In genomic region chr12:108892989-108893714, GRCm38 (mm10) we compare ENCODE assay signal across 8 mouse cellular contexts. TPM values are rescaled to one million over a fixed set of nuclear protein-coding genes. Genes with fewer than 3 reads are reported as not detected.
DNase-seq lines count a peak whose midpoint lies in the region; ATAC-seq lines count a peak whose summit lies in the region.

Gene Wdr25, plus strand, starts transcription at chr12:108893631.

- H3K4me3 ChIP-seq in embryonic facial prominence, embryonic 10.5 days = peak within 1 kb of the TSS; percentile 93
- H3K4me3 ChIP-seq in liver, embryonic 13.5 days (replicated peaks) = peak within 1 kb of the TSS; percentile 85

- peaks cover 19% of the 10 kb centered on the region for H3K4me1 ChIP-seq in embryonic facial prominence, embryonic 10.5 days
- peaks cover 26% of the 10 kb centered on the region for H3K4me1 ChIP-seq in liver, embryonic 13.5 days (replicated peaks)

- peaks cover 37% of the 10 kb centered on the region for H3K36me3 ChIP-seq in embryonic facial prominence, embryonic 10.5 days (replicated peaks)
- H3K36me3 ChIP-seq in liver, embryonic 13.5 days = peaks cover 21% of the 10 kb centered on the region

- no peak for ATAC-seq in liver, embryonic 13.5 days (ENCODE audit: low read depth)

- H3K27ac ChIP-seq in embryonic facial prominence, embryonic 10.5 days (replicated peaks) = peak within 1 kb of the TSS; percentile 88
- H3K27ac ChIP-seq in liver, embryonic 13.5 days = peak within 1 kb of the TSS; percentile 64

- peak within 1 kb of the TSS; percentile 92 for H3K4me2 ChIP-seq in liver, embryonic 13.5 days

- no peaks in the 10 kb centered on the region for H3K27me3 ChIP-seq in embryonic facial prominence, embryonic 10.5 days (replicated peaks; ENCODE audit: low read depth, poor library complexity, severe bottlenecking)
- no peaks in the 10 kb centered on the region for H3K27me3 ChIP-seq in liver, embryonic 13.5 days

- peak; percentile 16 for DNase-seq in retina, postnatal 1 day
- no peak for DNase-seq in retina, embryonic 14.5 days (ENCODE audit: low spot score)
- DNase-seq in embryonic facial prominence, embryonic 10.5 days (ENCODE audit: low spot score) = no peak
- DNase-seq in heart, postnatal 4 days = peak; percentile 36
- peak; percentile 9 for DNase-seq in liver, embryonic 13.5 days
- peak; percentile 27 to 34 for DNase-seq in natural killer cell, adult 2 months (ENCODE audit: low spot score in 2 of 2)
- DNase-seq in cerebellum, adult 11-12 months = no peak
- DNase-seq in right cerebral cortex, postnatal 10 days (ENCODE audit: low spot score in 2 of 2) = no peak

- H3K9me3 ChIP-seq in embryonic facial prominence, embryonic 10.5 days = no peaks in the 10 kb centered on the region
- no peaks in the 10 kb centered on the region for H3K9me3 ChIP-seq in liver, embryonic 13.5 days (replicated peaks)

- 24% methylated on average over 12 of the region's 12 CpGs for WGBS in embryonic facial prominence, embryonic 10.5 days
- WGBS in liver, embryonic 13.5 days (ENCODE audit: insufficient replicate concordance) = 9% methylated on average over 12 of the region's 12 CpGs

- H3K9ac ChIP-seq in liver, embryonic 13.5 days = peak within 1 kb of the TSS; percentile 82

RNA-seq across cellular contexts. Expression of gene Wdr25, which starts in this region (rescaled TPM):
- polyA plus RNA-seq in embryonic facial prominence, embryonic 10.5 days (2016; fragmentation: Nextera tagmentation; extraction: Ambion mirVana) = 9.9 and 10.4 TPM in 2 replicates
- 1 to 10 TPM; 4.2 to 5.2 TPM for total RNA-seq in heart, postnatal 4 days (2021)
- polyA plus RNA-seq in liver, embryonic 13.5 days (2015; fragmentation: Nextera tagmentation; extraction: Ambion mirVana) = 2.7 TPM in 2 replicates

Comparison
In these comparisons a context has a peak if more than half of its experiments do, and no peak if none do; other contexts are left out.
1. DNase-seq: peak in retina, postnatal 1 day (single experiment), heart, postnatal 4 days (single experiment), liver, embryonic 13.5 days (single experiment) and natural killer cell, adult 2 months (2 of 2); none in retina, embryonic 14.5 days (single experiment), embryonic facial prominence, embryonic 10.5 days (single experiment), cerebellum, adult 11-12 months (single experiment) and right cerebral cortex, postnatal 10 days (0 of 2).